Mouse (Mus musculus) spleen, postnatal 10 days (tissue): ENCODE measurements around the gene Gm9513.

Source experiments
- DNase-seq, 2 experiments: peaks; one replicate each; pipeline ENCODE4 v3.0.0; 2021 to 2022; ENCODE audit warnings: low spot score in 2 of 2

Gm9513 gene

DNA sequence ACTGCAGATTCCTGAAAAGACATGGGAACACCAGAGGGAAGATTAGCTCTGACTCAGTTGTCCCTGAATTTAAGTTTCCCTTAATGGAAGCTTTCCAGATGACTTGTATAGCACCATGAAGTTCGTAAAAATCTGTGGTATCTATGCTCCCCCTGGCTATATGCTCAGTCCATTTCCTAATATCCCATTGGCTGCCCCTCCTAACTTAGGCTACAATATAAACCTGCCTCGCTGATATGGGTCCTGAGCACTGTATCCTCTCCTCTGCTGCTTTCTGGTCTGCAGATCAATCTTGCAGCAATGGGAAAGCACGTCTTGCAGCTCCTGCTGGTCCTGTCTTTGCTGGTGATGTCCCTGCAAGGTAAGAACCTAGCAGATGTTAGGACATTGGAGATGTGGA is at the start of gene Gm9513:
TSS of gene Gm9513 (plus strand) at position 301 of the 400 bp plus-strand sequence.
- DNase-seq: no peak

- DNase-seq: no peak
Observed at GRCm38 (mm10) chr9:36431584-36431983, 43.9 kb upstream of the Gm9513 start, which contains the start of gene Gm7257. Gene Gm7257, plus strand, starts transcription at chr9:36431884.

GRCm38 (mm10) chr9:36435051-36435764 is 40.2 kb upstream of the Gm9513 start:
- DNase-seq: no peak

DNA sequence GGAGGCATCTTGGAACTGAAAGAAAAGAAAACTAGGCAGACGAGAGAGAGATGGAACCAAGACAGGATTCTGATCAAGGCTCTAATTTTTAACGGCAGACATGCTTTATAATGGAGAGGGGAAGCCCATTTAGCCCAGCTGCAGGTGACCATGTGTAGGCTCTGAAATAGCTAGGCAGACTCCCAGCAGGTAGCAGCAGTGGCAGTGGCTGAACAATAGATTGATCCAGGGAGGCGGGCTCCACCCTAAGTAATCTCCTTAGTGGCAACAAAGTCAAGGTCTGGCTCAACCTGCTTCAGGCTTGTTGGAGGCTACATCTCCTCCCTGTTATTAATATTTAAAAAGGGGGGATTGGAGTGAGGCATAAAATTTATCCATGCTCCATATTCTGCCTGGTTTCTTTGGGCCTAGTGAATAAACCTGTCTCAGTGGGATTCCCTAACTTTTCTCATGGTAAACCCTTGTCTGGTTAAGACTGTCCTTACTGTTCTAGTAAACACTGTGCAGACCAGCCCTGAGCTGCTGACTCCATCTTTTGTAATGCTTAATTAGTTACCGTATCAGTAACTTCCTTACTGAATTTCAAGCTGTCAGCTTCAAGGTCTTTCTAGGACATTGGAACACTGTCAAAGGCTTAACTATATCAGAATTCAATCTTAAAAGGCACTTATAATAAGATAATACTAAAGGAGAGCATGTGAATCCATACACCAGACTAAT is 19.2 kb downstream of the Gm9513 start:
- DNase-seq: no peak

GRCm38 (mm10) chr9:36495824-36496223 is 20.4 kb downstream of the Gm9513 start:
- DNase-seq: no peak

DNA sequence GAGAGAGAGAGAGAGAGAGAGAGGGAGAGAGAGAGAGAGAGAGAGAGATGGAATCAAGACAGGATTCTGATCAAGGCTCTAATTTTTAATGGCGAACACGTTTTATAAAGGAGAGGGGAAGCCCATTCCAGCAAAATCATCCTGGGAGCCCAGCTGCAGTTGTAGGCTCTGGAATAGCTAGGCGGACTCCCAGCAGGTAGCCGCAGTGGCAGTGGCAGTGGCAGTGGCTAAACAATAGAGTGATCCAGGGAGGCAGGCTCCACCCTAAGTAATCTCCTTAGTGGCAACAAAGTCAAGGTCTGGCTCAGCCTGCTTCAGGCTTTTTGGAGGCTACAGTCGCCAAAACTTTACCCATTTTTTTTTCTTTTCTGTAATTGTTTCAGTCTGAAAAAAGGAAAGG is 28.8 kb downstream of the Gm9513 start:
- no peak for DNase-seq
